14 mouse cellular contexts compared by ENCODE assay signal in the genomic region with DNA sequence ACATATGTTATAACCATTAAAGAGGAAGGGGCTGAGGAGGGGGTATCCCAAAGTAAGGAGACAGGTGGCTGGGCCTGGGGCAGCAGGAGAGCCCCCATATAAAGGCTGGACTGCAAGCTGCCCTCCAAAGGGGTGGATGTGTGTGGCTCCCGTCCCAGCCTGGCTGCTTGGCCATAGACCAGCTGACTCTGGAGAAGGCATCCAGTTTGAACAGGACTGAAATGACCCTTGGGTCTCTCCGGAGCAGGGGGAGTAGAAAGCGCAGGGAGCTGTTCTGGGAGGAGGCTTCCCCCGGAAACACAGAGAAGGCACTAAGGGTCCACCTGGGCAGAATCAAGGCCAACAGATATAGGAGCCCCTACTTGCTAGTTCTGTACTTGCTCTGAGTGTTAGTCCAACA. TPM values are rescaled to one million over a fixed set of nuclear protein-coding genes. Genes with fewer than 3 reads are reported as not detected.
A peak's percentile ranks its signal among the peaks of the same experiment; 100 is the strongest.
DNase-seq lines count a peak whose midpoint lies in the region; ATAC-seq and TF ChIP-seq lines count a peak whose summit lies in the region.
"Had no signal": no experiment of that assay in that cellular context is flagged by ENCODE, and none has a peak within 500 bp of the region (broad histone marks: within the 10 kb centered on the region; RNA-seq: fewer than 3 reads in every experiment).

No protein-coding gene starts in this region.

- H3K4me2 ChIP-seq in lung, embryonic 15.5 days: no peak overlapping the region
- no peak overlapping the region for H3K4me2 ChIP-seq in limb, embryonic 14.5 days (replicated peaks; ENCODE audit: low read depth, low read length, severe bottlenecking)
- H3K4me2 ChIP-seq: midbrain, embryonic 15.5 days had no signal

- H3K36me3 ChIP-seq in lung, embryonic 15.5 days: no peaks in the 10 kb centered on the region
- no peaks in the 10 kb centered on the region for H3K36me3 ChIP-seq in limb, embryonic 14.5 days (ENCODE audit: control insufficient read depth, insufficient read depth, low read length)
- H3K36me3 ChIP-seq: G1E; midbrain, embryonic 15.5 days had no signal

- no peak for TF ChIP-seq POLR2A in limb, embryonic 14.5 days (IDR thresholded peaks at IDR 0.05; ENCODE audit: borderline replicate concordance, extremely low read depth, insufficient read depth, insufficient read length)

- H3K27me3 ChIP-seq in lung, embryonic 15.5 days: 0 out of 2 replicates have a peak, but pooled peaks cover 6% of the 10 kb centered on the region
- H3K27me3 ChIP-seq in limb, embryonic 14.5 days (ENCODE audit: control insufficient read depth, insufficient read depth, low read length): no peaks in the 10 kb centered on the region
- H3K27me3 ChIP-seq: midbrain, embryonic 15.5 days had no signal

- no peak overlapping the region for H3K9ac ChIP-seq in lung, embryonic 15.5 days
- no peak overlapping the region for H3K9ac ChIP-seq in limb, embryonic 14.5 days (ENCODE audit: low read depth, low read length, severe bottlenecking)
- H3K9ac ChIP-seq: forebrain, postnatal 0 days; liver, postnatal 0 days; midbrain, embryonic 15.5 days had no signal

- no peak overlapping the region for H3K4me3 ChIP-seq in lung, embryonic 15.5 days
- no peak overlapping the region for H3K4me3 ChIP-seq in limb, embryonic 14.5 days (replicated peaks; ENCODE audit: low read length)
- H3K4me3 ChIP-seq: midbrain, embryonic 15.5 days had no signal

- no peaks in the 10 kb centered on the region for H3K9me3 ChIP-seq in lung, embryonic 15.5 days
- H3K9me3 ChIP-seq in limb, embryonic 14.5 days (ENCODE audit: control insufficient read depth, low read length): no peaks in the 10 kb centered on the region
- H3K9me3 ChIP-seq: G1E; midbrain, embryonic 15.5 days had no signal

- peak overlapping the region; percentile 33; the same call in 1 of the 2 replicates for H3K27ac ChIP-seq in lung, embryonic 15.5 days
- H3K27ac ChIP-seq in limb, embryonic 14.5 days (replicated peaks; ENCODE audit: low read depth, low read length): 0 out of 2 replicates have a peak overlapping the region, but pooled peaks have one; percentile 41
- H3K27ac ChIP-seq: midbrain, embryonic 15.5 days had no signal

- ATAC-seq in lung, embryonic 15.5 days (ENCODE audit: borderline replicate concordance, extremely low read depth, low FRiP score, low TSS enrichment): no peak
- ATAC-seq in limb, embryonic 14.5 days (ENCODE audit: low FRiP score, low read depth): no peak
- ATAC-seq: forebrain, postnatal 0 days; intestine, embryonic 16.5 days; midbrain, embryonic 15.5 days had no signal

- WGBS in lung, embryonic 15.5 days: 54% methylated on average over 4 of the region's 4 CpGs
- WGBS in limb, embryonic 14.5 days: 52% methylated on average over 4 of the region's 4 CpGs

- DNase-seq in cerebellum, postnatal 10 days: peak; percentile 71 to 76
- no peak for DNase-seq in cerebellum, adult 11 months
- DNase-seq in lung, adult 18-20 months: no peak
- DNase-seq in kidney, adult 9 months: peak; percentile 77
- DNase-seq in limb, embryonic 14.5 days (ENCODE audit: low spot score): no peak
- no peak for DNase-seq in thymus, postnatal 14 days
- no peak for DNase-seq in layer of hippocampus, postnatal 10 days (ENCODE audit: low spot score in 2 of 2)
- DNase-seq: forebrain, postnatal 0 days; right cerebral cortex, adult 18-20 months had no signal

- H3K4me1 ChIP-seq in lung, embryonic 15.5 days: peaks cover 58% of the 10 kb centered on the region
- peaks cover 70% of the 10 kb centered on the region for H3K4me1 ChIP-seq in limb, embryonic 14.5 days (ENCODE audit: control insufficient read depth, insufficient read depth, low read length)

RNA-seq across cellular contexts. Expression of a gene that starts 2.8 kb away (rescaled TPM):
- polyA plus RNA-seq in lung, embryonic 15.5 days (2015; fragmentation: Nextera tagmentation; extraction: Ambion mirVana): 0.49 and 0.76 TPM in 2 replicates
- polyA plus RNA-seq in limb, embryonic 14.5 days (2012; rRNA removed): 46.8 and 60.5 TPM in 2 replicates
- polyA plus RNA-seq in limb, embryonic 14.5 days (2014; fragmentation: Nextera tagmentation; extraction: Ambion mirVana): 47.8 and 70.4 TPM in 2 replicates
- total RNA-seq in layer of hippocampus, postnatal 10 days (2021): 1 to 10 TPM; 1.0 to 1.4 TPM
- total RNA-seq: forebrain, postnatal 0 days had no signal
- polyA plus RNA-seq: G1E; liver, postnatal 0 days had no signal

RNA-seq across cellular contexts. Expression of a gene that starts 4.4 kb away (rescaled TPM):
- polyA plus RNA-seq in lung, embryonic 15.5 days (2015; fragmentation: Nextera tagmentation; extraction: Ambion mirVana): 20.5 and 27.4 TPM in 2 replicates
- 16.1 and 21.5 TPM in 2 replicates for polyA plus RNA-seq in limb, embryonic 14.5 days (2012; rRNA removed)
- polyA plus RNA-seq in limb, embryonic 14.5 days (2014; fragmentation: Nextera tagmentation; extraction: Ambion mirVana): 9.3 and 12.9 TPM in 2 replicates
- total RNA-seq in layer of hippocampus, postnatal 10 days (2021): 10 to 100 TPM; 16.1 to 18.1 TPM
- polyA plus RNA-seq: G1E had no signal

RNA-seq across cellular contexts. Expression of a gene that starts 47.0 kb away (rescaled TPM):
- 0.48 and 0.77 TPM in 2 replicates for polyA plus RNA-seq in lung, embryonic 15.5 days (2015; fragmentation: Nextera tagmentation; extraction: Ambion mirVana)
- 0.73 and 1.0 TPM in 2 replicates for polyA plus RNA-seq in limb, embryonic 14.5 days (2012; rRNA removed)
- 0.48 and 0.88 TPM in 2 replicates for polyA plus RNA-seq in limb, embryonic 14.5 days (2014; fragmentation: Nextera tagmentation; extraction: Ambion mirVana)
- 10 to 100 TPM; 44.3 to 44.9 TPM for total RNA-seq in layer of hippocampus, postnatal 10 days (2021)
- polyA plus RNA-seq: G1E had no signal

Comparison
In these comparisons a context has a peak if more than half of its experiments do, and no peak if none do; other contexts are left out.
1. DNase-seq: peak in cerebellum, postnatal 10 days (2 of 2) and kidney, adult 9 months (single experiment); none in cerebellum, adult 11 months (single experiment), lung, adult 18-20 months (0 of 2), limb, embryonic 14.5 days (single experiment), thymus, postnatal 14 days (single experiment) and layer of hippocampus, postnatal 10 days (0 of 2).
2. RNA of a gene that starts 2.8 kb away (polyA plus RNA-seq): 46.8 to 70.4 TPM in limb, embryonic 14.5 days; 0.49 to 0.76 TPM in lung, embryonic 15.5 days; every median in the first group is over 10 times any median in the second.